Mouse (Mus musculus): Measurements from ENCODE around the gene Gm3415. TPM values are rescaled to one million over a fixed set of nuclear protein-coding genes. Genes with fewer than 3 reads are reported as not detected.
"Not testable (repeated sequence)": the region's sequence is repeated elsewhere in the genome, so short reads cannot be mapped to it uniquely, and the experiment has no call there.

Gene Gm3415
- polyA plus RNA-seq, 1 experiment from 2014 or later, result not detected

DNA sequence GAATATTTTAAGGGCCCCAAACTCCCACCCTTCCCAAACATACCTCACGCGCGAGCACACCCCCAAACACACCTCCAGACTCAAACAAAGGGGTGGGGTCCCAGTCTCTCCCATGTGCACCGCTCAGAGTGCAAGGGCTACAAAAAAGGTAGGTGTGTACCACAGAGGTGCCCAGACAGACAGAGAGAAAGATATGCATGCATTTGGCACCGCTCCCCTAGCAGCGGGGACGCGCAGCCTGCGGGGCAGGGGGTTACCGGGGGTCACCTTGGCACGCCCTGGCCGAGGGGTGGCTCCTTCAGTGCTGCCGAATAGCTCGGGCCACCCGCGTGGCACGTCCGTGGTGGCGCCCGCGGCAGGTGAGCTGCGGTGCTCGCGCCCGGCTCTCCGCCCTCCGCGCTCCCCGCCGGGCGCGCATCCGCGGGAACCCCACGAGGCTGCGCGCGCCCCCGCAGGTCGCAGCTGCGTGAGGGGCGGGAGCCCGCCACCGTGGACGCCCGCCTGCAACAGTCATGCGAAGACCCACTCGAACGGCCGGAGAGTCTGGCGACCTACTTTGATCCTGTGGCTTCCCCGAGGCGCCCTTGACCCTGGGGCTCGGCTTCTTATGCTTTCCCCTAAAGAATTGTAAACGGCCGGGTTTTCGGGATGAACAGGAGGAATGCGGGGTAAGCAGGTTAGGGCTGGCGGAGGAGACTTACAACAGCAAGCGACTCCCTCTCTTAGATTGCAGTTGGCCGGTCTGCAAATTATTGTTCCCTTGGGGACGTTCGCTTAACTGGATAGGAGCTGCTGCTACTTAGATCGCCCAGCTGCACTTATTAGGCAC is 28.8 kb downstream of the Gm3415 start, which contains the start of gene Gpr12:
Gene Gpr12 (minus strand): TSS at position 762 of the 829 bp plus-strand sequence.
- Histone ChIP-seq H3K27ac (replicated peaks) (no peak within 1 kb of the TSS), H3K36me3 (no peaks in the 10 kb centered on the region), H3K4me2 (replicated peaks) (peak within 1 kb of the TSS; percentile 96), H3K27me3 (peaks cover 48% of the 10 kb centered on the region), H3K9me3 (replicated peaks) (no peaks in the 10 kb centered on the region), H3K4me3 (replicated peaks) (peak within 1 kb of the TSS; percentile 49), H3K4me1 (peaks cover 17% of the 10 kb centered on the region), H3K9ac (peak within 1 kb of the TSS; percentile 21; the same call in 1 of the 2 replicates)
- no peak for ATAC-seq (ENCODE audit: insufficient number of reproducible peaks, low FRiP score, low TSS enrichment, low read depth)
- WGBS, result 1% methylated on average over 59 of the region's 64 CpGs

GRCm38 (mm10) chr5:146585307-146585651 is 29.3 kb downstream of the Gm3415 start:
- H3K4me1 ChIP-seq, result peaks cover 17% of the 10 kb centered on the region
- H3K36me3 ChIP-seq, result no peaks in the 10 kb centered on the region
- peak overlapping the region; percentile 49 for H3K4me3 ChIP-seq (replicated peaks)
- no peak overlapping the region for H3K9ac ChIP-seq
- ATAC-seq (ENCODE audit: insufficient number of reproducible peaks, low FRiP score, low TSS enrichment, low read depth), result no peak
- peak overlapping the region; percentile 96 for H3K4me2 ChIP-seq (replicated peaks)
- no peaks in the 10 kb centered on the region for H3K9me3 ChIP-seq (replicated peaks)
- H3K27me3 ChIP-seq, result peaks cover 48% of the 10 kb centered on the region
- WGBS, result 5% methylated on average over 10 of the region's 10 CpGs
- no peak overlapping the region for H3K27ac ChIP-seq (replicated peaks)

DNA sequence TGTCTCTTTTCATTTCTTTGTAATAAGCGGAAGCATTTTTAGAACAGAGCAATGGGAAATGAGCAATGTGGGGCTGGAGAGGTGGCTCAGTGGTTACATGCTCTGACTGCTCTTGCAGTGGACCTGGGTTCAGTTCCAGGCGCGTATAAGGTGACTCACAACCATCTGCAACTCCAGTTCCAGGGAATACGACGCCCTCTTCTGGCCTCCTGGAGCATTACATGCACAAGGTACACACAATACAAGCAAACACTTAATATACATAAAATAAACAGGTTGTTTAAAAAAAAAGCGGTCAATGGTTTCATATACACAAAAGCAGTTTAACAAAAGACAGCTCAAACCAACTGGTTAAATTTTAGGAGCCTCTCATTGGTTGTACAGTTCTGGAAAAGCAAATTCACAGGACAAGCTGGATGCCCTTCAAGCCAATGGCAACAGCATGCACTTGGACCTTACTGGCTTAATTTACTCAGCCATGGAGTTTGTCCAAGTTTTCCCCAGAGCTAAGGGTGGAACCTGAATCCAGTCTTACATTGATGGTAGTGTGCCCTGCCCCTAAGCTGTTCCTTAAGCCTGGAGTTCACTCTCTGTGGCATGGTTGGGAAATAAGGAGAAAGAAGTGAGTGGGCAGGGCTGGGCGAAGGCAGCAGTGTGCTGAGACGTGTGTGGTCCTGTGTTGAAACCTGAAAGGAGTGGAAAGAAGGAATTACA is 30.6 kb downstream of the Gm3415 start:
- no peak overlapping the region for H3K27ac ChIP-seq (replicated peaks)
- no peaks in the 10 kb centered on the region for H3K9me3 ChIP-seq (replicated peaks)
- no peak for ATAC-seq (ENCODE audit: insufficient number of reproducible peaks, low FRiP score, low TSS enrichment, low read depth)
- no peaks in the 10 kb centered on the region for H3K36me3 ChIP-seq
- peaks cover 44% of the 10 kb centered on the region for H3K27me3 ChIP-seq
- no peak overlapping the region for H3K4me2 ChIP-seq (replicated peaks)
- H3K4me3 ChIP-seq (replicated peaks), result no peak overlapping the region
- H3K9ac ChIP-seq, result no peak overlapping the region
- 66% methylated on average over 8 of the region's 8 CpGs for WGBS
- H3K4me1 ChIP-seq, result peaks cover 17% of the 10 kb centered on the region

- H3K9ac ChIP-seq, result no peak overlapping the region
- H3K4me1 ChIP-seq, result no peaks in the 10 kb centered on the region
- no peak overlapping the region for H3K4me2 ChIP-seq (replicated peaks)
- ATAC-seq (ENCODE audit: insufficient number of reproducible peaks, low FRiP score, low TSS enrichment, low read depth), result no peak
- H3K27ac ChIP-seq (replicated peaks), result no peak overlapping the region
- 58% methylated on average over 4 of the region's 4 CpGs for WGBS
- H3K36me3 ChIP-seq, result no peaks in the 10 kb centered on the region
- no peak overlapping the region for H3K4me3 ChIP-seq (replicated peaks)
- H3K9me3 ChIP-seq (replicated peaks), result no peaks in the 10 kb centered on the region
- peaks cover 10% of the 10 kb centered on the region for H3K27me3 ChIP-seq
Measured at GRCm38 (mm10) chr5:146590987-146591386, 35.1 kb downstream of the Gm3415 start.

DNA sequence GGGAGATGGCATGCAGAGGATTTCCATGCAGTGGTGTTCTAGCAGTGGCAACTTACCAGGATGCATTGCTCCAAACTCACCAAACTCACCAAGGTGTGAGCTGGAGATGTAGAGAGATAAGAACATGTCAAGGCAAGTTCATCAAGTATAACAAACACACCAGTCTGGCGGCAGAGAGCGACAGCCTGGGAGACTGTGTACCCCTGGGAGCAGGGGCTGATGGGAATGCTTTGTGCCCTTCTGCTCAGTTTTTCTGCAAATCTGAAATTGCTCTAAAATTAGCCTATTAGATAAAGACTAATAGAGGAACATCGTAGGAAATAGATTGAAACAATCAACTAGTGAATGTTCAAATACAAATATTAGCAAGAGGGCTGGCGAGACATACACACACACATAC is 35.7 kb downstream of the Gm3415 start:
- WGBS, result 76% methylated on average over 4 of the region's 4 CpGs
- Histone ChIP-seq H3K9me3 (replicated peaks) (no peaks in the 10 kb centered on the region), H3K36me3 (no peaks in the 10 kb centered on the region), H3K27me3 (peaks cover 4% of the 10 kb centered on the region), H3K27ac (replicated peaks) (no peak overlapping the region), H3K4me3 (replicated peaks) (no peak overlapping the region), H3K4me2 (replicated peaks) (no peak overlapping the region), H3K9ac (no peak overlapping the region), H3K4me1 (no peaks in the 10 kb centered on the region)
- ATAC-seq (ENCODE audit: insufficient number of reproducible peaks, low FRiP score, low TSS enrichment, low read depth), result no peak

DNA sequence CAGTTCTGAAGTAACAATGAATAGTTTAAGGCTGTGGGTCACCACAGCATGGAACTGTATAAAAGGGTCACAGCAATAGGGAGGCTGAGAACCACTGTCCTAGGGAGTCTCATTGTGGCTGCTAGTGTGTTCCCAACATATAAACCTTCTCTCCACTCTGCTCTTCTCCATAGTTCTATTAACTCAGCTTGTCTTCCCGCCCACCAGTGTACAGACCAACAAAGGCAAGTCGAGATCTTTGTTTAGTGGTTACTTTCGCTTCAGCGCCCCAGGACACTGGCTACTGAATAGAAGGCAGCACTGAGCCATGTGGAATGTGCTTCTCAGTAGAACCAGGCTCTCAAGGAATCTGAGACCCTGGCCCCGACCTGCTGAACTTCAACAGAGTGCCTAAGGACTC is 36.6 kb downstream of the Gm3415 start:
- H3K27ac ChIP-seq (replicated peaks), result no peak overlapping the region
- no peaks in the 10 kb centered on the region for H3K36me3 ChIP-seq
- H3K9ac ChIP-seq, result no peak overlapping the region
- H3K9me3 ChIP-seq (replicated peaks), result no peaks in the 10 kb centered on the region
- no peak overlapping the region for H3K4me3 ChIP-seq (replicated peaks)
- H3K4me2 ChIP-seq (replicated peaks), result no peak overlapping the region
- no peaks in the 10 kb centered on the region for H3K27me3 ChIP-seq
- ATAC-seq (ENCODE audit: insufficient number of reproducible peaks, low FRiP score, low TSS enrichment, low read depth), result no peak
- 53% methylated on average over 5 of the region's 5 CpGs for WGBS
- H3K4me1 ChIP-seq, result no peaks in the 10 kb centered on the region

- no peak overlapping the region for H3K4me2 ChIP-seq (replicated peaks)
- no peaks in the 10 kb centered on the region for H3K9me3 ChIP-seq (replicated peaks)
- no peak overlapping the region for H3K4me3 ChIP-seq (replicated peaks)
- no peak overlapping the region for H3K27ac ChIP-seq (replicated peaks)
- ATAC-seq (ENCODE audit: insufficient number of reproducible peaks, low FRiP score, low TSS enrichment, low read depth), result no peak
- no peaks in the 10 kb centered on the region for H3K4me1 ChIP-seq
- H3K27me3 ChIP-seq, result no peaks in the 10 kb centered on the region
- H3K9ac ChIP-seq, result no peak overlapping the region
- H3K36me3 ChIP-seq, result no peaks in the 10 kb centered on the region
- WGBS, result 71% methylated on average over 18 of the region's 18 CpGs
Measured at GRCm38 (mm10) chr5:146596612-146597502, 40.9 kb downstream of the Gm3415 start.

GRCm38 (mm10) chr5:146597503-146597874 is 41.6 kb downstream of the Gm3415 start:
- Histone ChIP-seq H3K9me3 (replicated peaks) (no peaks in the 10 kb centered on the region), H3K4me1 (no peaks in the 10 kb centered on the region), H3K27ac (replicated peaks) (no peak overlapping the region), H3K27me3 (no peaks in the 10 kb centered on the region), H3K4me3 (replicated peaks) (no peak overlapping the region), H3K36me3 (no peaks in the 10 kb centered on the region), H3K4me2 (replicated peaks) (no peak overlapping the region), H3K9ac (no peak overlapping the region)
- 85% methylated on average over 10 of the region's 10 CpGs for WGBS
- ATAC-seq (ENCODE audit: insufficient number of reproducible peaks, low FRiP score, low TSS enrichment, low read depth), result no peak

GRCm38 (mm10) chr5:146598215-146599119 is 42.5 kb downstream of the Gm3415 start:
- Histone ChIP-seq H3K4me2 (replicated peaks) (no peak overlapping the region), H3K4me1 (no peaks in the 10 kb centered on the region), H3K9me3 (replicated peaks) (no peaks in the 10 kb centered on the region), H3K9ac (no peak overlapping the region), H3K27me3 (no peaks in the 10 kb centered on the region), H3K4me3 (replicated peaks) (no peak overlapping the region), H3K27ac (replicated peaks) (no peak overlapping the region), H3K36me3 (no peaks in the 10 kb centered on the region)
- ATAC-seq (ENCODE audit: insufficient number of reproducible peaks, low FRiP score, low TSS enrichment, low read depth), result no peak
- 89% methylated on average over 27 of the region's 27 CpGs for WGBS

DNA sequence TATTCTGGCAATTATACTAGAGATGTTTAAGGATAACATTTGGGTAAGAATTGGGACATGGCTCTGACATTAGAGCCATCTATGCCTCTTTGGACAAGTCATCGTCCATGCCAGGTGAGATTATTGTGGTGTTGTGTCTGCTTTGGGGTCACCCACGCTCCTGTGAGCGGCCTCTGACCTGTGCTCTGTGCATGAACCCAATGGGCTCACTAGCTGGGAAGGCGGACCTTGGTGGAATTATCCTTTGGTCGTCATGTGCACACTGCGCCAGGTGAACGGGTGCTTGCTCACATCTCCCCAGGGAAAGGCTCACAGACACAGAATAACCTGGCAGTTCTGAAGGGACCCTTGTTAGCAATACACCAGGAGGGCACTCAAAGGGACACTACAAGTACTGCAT is 43.3 kb downstream of the Gm3415 start:
- not testable (repeated sequence) for H3K36me3 ChIP-seq; H3K4me1 ChIP-seq; H3K4me2 ChIP-seq (replicated peaks); H3K27me3 ChIP-seq; H3K9me3 ChIP-seq (replicated peaks); H3K4me3 ChIP-seq (replicated peaks); H3K27ac ChIP-seq (replicated peaks); H3K9ac ChIP-seq; ATAC-seq (ENCODE audit: insufficient number of reproducible peaks, low FRiP score, low TSS enrichment, low read depth)
- 79% methylated on average over 7 of the region's 7 CpGs for WGBS

Measured in embryonic facial prominence, embryonic 15.5 days (tissue).